Mouse (Mus musculus) small intestine, adult 2 months (tissue): ENCODE measurements around the gene Amh. TPM values are rescaled to one million over a fixed set of nuclear protein-coding genes. Genes with fewer than 3 reads are reported as not detected.
"Not testable (repeated sequence)": the region's sequence is repeated elsewhere in the genome, so short reads cannot be mapped to it uniquely, and the experiment has no call there.

Experiments used
- H3K27ac ChIP-seq: fragments of 200-500 bp; 2 replicates; pipeline ENCODE4 v1.5.1; 2012; ENCODE audit warnings: low read depth, low read length, control low read depth, inconsistent platforms; ENCODE audit not compliant: insufficient read depth
- H3K27me3 ChIP-seq: fragments of 200-500 bp; 2 replicates; pipeline ENCODE4 v1.6.1; 2012; ENCODE audit warnings: mild to moderate bottlenecking, moderate library complexity, low read length, inconsistent platforms; ENCODE audit not compliant: control insufficient read depth, insufficient read depth
- H3K36me3 ChIP-seq: fragments of 200-500 bp; 2 replicates; pipeline ENCODE4 v1.6.1; 2012; ENCODE audit warnings: mild to moderate bottlenecking, low read length, control low read depth, inconsistent platforms; ENCODE audit not compliant: control insufficient read depth, insufficient read depth
- H3K4me1 ChIP-seq: fragments of 200-500 bp; 2 replicates; pipeline ENCODE4 v1.6.1; 2012; ENCODE audit warnings: low read length, inconsistent platforms, mixed read lengths; ENCODE audit not compliant: control insufficient read depth, insufficient read depth, insufficient read length
- H3K4me3 ChIP-seq: fragments of 200-500 bp; 2 replicates; pipeline ENCODE4 v1.5.1; 2012; ENCODE audit warnings: low read depth, mild to moderate bottlenecking, control low read depth, inconsistent platforms, low read length, moderate library complexity
- CTCF ChIP-seq: fragments of 200-500 bp; IDR thresholded peaks from 2 replicates; pipeline ENCODE4 v1.5.1; 2012; ENCODE audit warnings: low read depth, mild to moderate bottlenecking, control low read depth, inconsistent platforms, low read length, moderate library complexity, mixed read lengths; ENCODE audit not compliant: insufficient replicate concordance, insufficient read length; ENCODE audit errors: extremely low read depth
- POLR2A ChIP-seq: fragments of 200-500 bp; IDR thresholded peaks from 2 replicates; pipeline ENCODE4 v1.6.1; 2012; ENCODE audit warnings: low read depth, mild to moderate bottlenecking, control low read depth, inconsistent platforms, low read length, moderate library complexity
- WGBS: fragments of 180-500 bp; shearing (Covaris S2); methylation state at CpG from one replicate; pipeline ENCODE4 v1.1.7; 2018; 5-methylcytosine and 5-hydroxymethylcytosine counted together
- polyA plus RNA-seq: library from polyadenylated mRNA; depleted of rRNA; stranded (reverse); fragments of >200 nt; gene quantifications from 2 replicates; pipeline ENCODE4 v1.2.3, GENCODE M21; 2012

Gene Amh
- polyA plus RNA-seq, 1 experiment: 0.87 TPM

- no peak for TF ChIP-seq CTCF
- TF ChIP-seq POLR2A: no peak
- WGBS: 24% methylated on average over 40 of the region's 40 CpGs
- H3K36me3 ChIP-seq: peaks cover 16% of the 10 kb centered on the region
- H3K4me3 ChIP-seq: no peak overlapping the region
- no peak overlapping the region for H3K27ac ChIP-seq
- peaks cover 15% of the 10 kb centered on the region for H3K4me1 ChIP-seq
- H3K27me3 ChIP-seq: peaks cover 16% of the 10 kb centered on the region
Observed at GRCm38 (mm10) chr10:80808099-80808984, 3.3 kb downstream of the Amh start.

- H3K27ac ChIP-seq: no peak overlapping the region
- H3K36me3 ChIP-seq: peaks cover 9% of the 10 kb centered on the region
- H3K27me3 ChIP-seq: peaks cover 16% of the 10 kb centered on the region
- 17% methylated on average over 18 of the region's 18 CpGs for WGBS
- peaks cover 15% of the 10 kb centered on the region for H3K4me1 ChIP-seq
- H3K4me3 ChIP-seq: no peak overlapping the region
- no peak for TF ChIP-seq CTCF
Observed at GRCm38 (mm10) chr10:80808985-80809632, 4.1 kb downstream of the Amh start.

GRCm38 (mm10) chr10:80810084-80810483 is 5.0 kb downstream of the Amh start:
- H3K27ac ChIP-seq: no peak overlapping the region
- H3K4me1 ChIP-seq: peaks cover 15% of the 10 kb centered on the region
- no peaks in the 10 kb centered on the region for H3K36me3 ChIP-seq
- no peak for TF ChIP-seq CTCF
- TF ChIP-seq POLR2A: no peak
- WGBS: 11% methylated on average over 20 of the region's 20 CpGs
- H3K27me3 ChIP-seq: peaks cover 16% of the 10 kb centered on the region
- H3K4me3 ChIP-seq: no peak overlapping the region

- Histone ChIP-seq H3K36me3 (no peaks in the 10 kb centered on the region), H3K4me1 (0 out of 2 replicates have a peak, but pooled peaks cover 3% of the 10 kb centered on the region), H3K27me3 (peaks cover 16% of the 10 kb centered on the region), H3K27ac (no peak overlapping the region), H3K4me3 (no peak overlapping the region)
- WGBS: 35% methylated on average over 5 of the region's 5 CpGs
- no peak for TF ChIP-seq POLR2A
- TF ChIP-seq CTCF: no peak
Observed at GRCm38 (mm10) chr10:80812391-80813041, 7.5 kb downstream of the Amh start.

- Histone ChIP-seq H3K36me3 (no peaks in the 10 kb centered on the region), H3K4me1 (0 out of 2 replicates have a peak, but pooled peaks cover 3% of the 10 kb centered on the region), H3K4me3 (no peak within 1 kb of the TSS), H3K27me3 (peaks cover 16% of the 10 kb centered on the region), H3K27ac (no peak within 1 kb of the TSS)
- TF ChIP-seq CTCF (no peak), POLR2A (no peak)
- 89% methylated on average over 4 of the region's 4 CpGs for WGBS
Observed at GRCm38 (mm10) chr10:80813366-80813765, 8.3 kb downstream of the Amh start, which contains the start of gene Jsrp1. Gene Jsrp1 (minus strand): TSS chr10:80813498.

- Histone ChIP-seq H3K36me3 (no peaks in the 10 kb centered on the region), H3K27me3 (peaks cover 7% of the 10 kb centered on the region), H3K4me1 (peaks cover 3% of the 10 kb centered on the region; the same call in 1 of the 2 replicates), H3K4me3 (no peak overlapping the region), H3K27ac (no peak overlapping the region)
- 59% methylated on average over 7 of the region's 7 CpGs for WGBS
- TF ChIP-seq CTCF: no peak
- no peak for TF ChIP-seq POLR2A
Observed at GRCm38 (mm10) chr10:80814800-80815199, 9.8 kb downstream of the Amh start.

- not testable (repeated sequence) for H3K4me1 ChIP-seq, H3K27me3 ChIP-seq, H3K36me3 ChIP-seq, H3K27ac ChIP-seq, H3K4me3 ChIP-seq
- WGBS: 69% methylated on average over 3 of the region's 3 CpGs
Observed at GRCm38 (mm10) chr10:80816303-80816702, 11.3 kb downstream of the Amh start.
